Comparison of ENCODE assay signal across 20 mouse cellular contexts in genomic region chr6:17787810-17788209, GRCm38 (mm10).
A peak's percentile ranks its signal among the peaks of the same experiment; 100 is the strongest.
DNase-seq lines count a peak whose midpoint lies in the region; ATAC-seq and TF ChIP-seq lines count a peak whose summit lies in the region.
"Had no signal": no experiment of that assay in that cellular context is flagged by ENCODE, and none has a peak within 500 bp of the region (broad histone marks: within the 10 kb centered on the region; RNA-seq: fewer than 3 reads in every experiment).

No protein-coding gene starts in this region.

- 73% methylated on average over 1 of the region's 1 CpGs for WGBS in heart, postnatal 0 days

- no peak for TF ChIP-seq POLR2A in bone marrow macrophage, adult 2 months (IDR thresholded peaks at IDR 0.05; ENCODE audit: borderline replicate concordance, low read depth, low read length)

- no peak overlapping the region for H3K4me3 ChIP-seq in heart, postnatal 0 days (ENCODE audit: low read depth, low read length)
- H3K4me3 ChIP-seq in bone marrow macrophage, adult 2 months (ENCODE audit: insufficient read depth, low read length): no peak overlapping the region
- H3K4me3 ChIP-seq: embryonic facial prominence, embryonic 12.5 days; forebrain, embryonic 15.5 days; heart, embryonic 10.5 days; hindbrain, embryonic 13.5 days had no signal

- H3K9ac ChIP-seq in heart, postnatal 0 days (replicated peaks; ENCODE audit: low read depth, low read length): no peak overlapping the region
- H3K9ac ChIP-seq: embryonic facial prominence, embryonic 12.5 days; forebrain, embryonic 15.5 days; hindbrain, embryonic 13.5 days had no signal

- peaks cover 45% of the 10 kb centered on the region for H3K4me1 ChIP-seq in heart, postnatal 0 days (ENCODE audit: control insufficient read depth, insufficient read depth)
- H3K4me1 ChIP-seq in bone marrow macrophage, adult 2 months (ENCODE audit: control insufficient read depth, insufficient read depth, low read length): peaks cover 26% of the 10 kb centered on the region
- H3K4me1 ChIP-seq: embryonic facial prominence, embryonic 12.5 days; heart, embryonic 10.5 days had no signal

- no peak for TF ChIP-seq CTCF in heart, postnatal 0 days (IDR thresholded peaks at IDR 0.05; ENCODE audit: low read depth)
- no peak for TF ChIP-seq CTCF in bone marrow macrophage, adult 2 months (IDR thresholded peaks at IDR 0.05; ENCODE audit: low read depth, low read length)

- H3K4me2 ChIP-seq in heart, postnatal 0 days (ENCODE audit: low read depth, low read length): no peak overlapping the region
- H3K4me2 ChIP-seq: embryonic facial prominence, embryonic 12.5 days; forebrain, embryonic 15.5 days; hindbrain, embryonic 13.5 days had no signal

- no peaks in the 10 kb centered on the region for H3K27me3 ChIP-seq in heart, postnatal 0 days (ENCODE audit: control insufficient read depth, insufficient read depth, low read length)
- H3K27me3 ChIP-seq in splenic B cell, adult 2 months (ENCODE audit: control insufficient read depth, insufficient read depth, low read length, poor library complexity, severe bottlenecking): no peaks in the 10 kb centered on the region
- H3K27me3 ChIP-seq: embryonic facial prominence, embryonic 12.5 days; forebrain, embryonic 15.5 days; hindbrain, embryonic 13.5 days had no signal

- TF ChIP-seq EP300 in heart, postnatal 0 days (IDR thresholded peaks at IDR 0.05; ENCODE audit: low read depth): no peak

- H3K27ac ChIP-seq in heart, postnatal 0 days (ENCODE audit: low read depth): no peak overlapping the region
- 0 out of 2 replicates have a peak overlapping the region, but pooled peaks have one; percentile 9 for H3K27ac ChIP-seq in bone marrow macrophage, adult 2 months (ENCODE audit: insufficient read depth, low read depth, low read length)
- H3K27ac ChIP-seq: embryonic facial prominence, embryonic 12.5 days; forebrain, embryonic 15.5 days; heart, embryonic 10.5 days; hindbrain, embryonic 13.5 days; hindbrain, postnatal 0 days had no signal

- ATAC-seq in cerebellum, adult (ENCODE audit: insufficient number of reproducible peaks, low FRiP score, low TSS enrichment): no peak
- no peak for ATAC-seq in heart, postnatal 0 days (ENCODE audit: insufficient read depth, low read depth)
- ATAC-seq: CD4-positive, CD25-positive, alpha-beta regulatory T cell, adult 4 months; forebrain, embryonic 15.5 days; hindbrain, postnatal 0 days had no signal

- no peaks in the 10 kb centered on the region for H3K9me3 ChIP-seq in heart, postnatal 0 days (replicated peaks; ENCODE audit: control insufficient read depth, low read length)
- H3K9me3 ChIP-seq: embryonic facial prominence, embryonic 12.5 days; forebrain, embryonic 15.5 days; heart, embryonic 10.5 days had no signal

- DNase-seq in cerebellum, postnatal 10 days: peak; percentile 25 to 38
- peak; percentile 29 for DNase-seq in heart, postnatal 0 days (ENCODE audit: low spot score)
- no peak for DNase-seq in heart, adult 9 months (ENCODE audit: low spot score in 2 of 2)
- peak; percentile 28 for DNase-seq in splenic B cell, adult 2 months (ENCODE audit: low read depth, low spot score)
- DNase-seq in left cerebral cortex, adult 11 months (ENCODE audit: low spot score): no peak
- DNase-seq in left cerebral cortex, adult 18-20 months (ENCODE audit: low spot score in 2 of 2): no peak
- DNase-seq: adrenal gland, postnatal 14 days; B cell, adult 2 months; cerebellum, adult 11-12 months; gastrocnemius, postnatal 36 days; heart, adult 11 months; kidney, adult 18-20 months had no signal

- no peaks in the 10 kb centered on the region for H3K36me3 ChIP-seq in heart, postnatal 0 days (replicated peaks; ENCODE audit: control insufficient read depth, insufficient read depth, low read length)
- no peaks in the 10 kb centered on the region for H3K36me3 ChIP-seq in splenic B cell, adult 2 months (ENCODE audit: control insufficient read depth, insufficient read depth, low read length, poor library complexity, severe bottlenecking)
- H3K36me3 ChIP-seq: embryonic facial prominence, embryonic 12.5 days; forebrain, embryonic 15.5 days; hindbrain, embryonic 13.5 days had no signal

Comparison
In these comparisons a context has a peak if more than half of its experiments do, and no peak if none do; other contexts are left out.
1. DNase-seq: peak in cerebellum, postnatal 10 days (2 of 2), heart, postnatal 0 days (single experiment) and splenic B cell, adult 2 months (single experiment); none in heart, adult 9 months (0 of 2), left cerebral cortex, adult 11 months (single experiment) and left cerebral cortex, adult 18-20 months (0 of 2).